Mouse (Mus musculus): ENCODE results near the gene Dok3. TPM values are rescaled to one million over a fixed set of nuclear protein-coding genes. Genes with fewer than 3 reads are reported as not detected.
A peak's percentile ranks its signal among the peaks of the same experiment; 100 is the strongest.

The Dok3 gene
- polyA plus RNA-seq, 1 experiment from 2014 or later = 1.6 TPM

- no peaks in the 10 kb centered on the region for H3K27me3 ChIP-seq (ENCODE audit: control insufficient read depth, insufficient read depth, low read length)
- DNase-seq (ENCODE audit: low spot score) (no peak), ATAC-seq (ENCODE audit: insufficient number of reproducible peaks, low FRiP score, low TSS enrichment, low read depth) (no peak)
- no peak overlapping the region for H3K4me2 ChIP-seq (ENCODE audit: low read depth, severe bottlenecking)
- 92% methylated on average over 10 of the region's 10 CpGs for WGBS
- no peak overlapping the region for H3K9ac ChIP-seq (ENCODE audit: low read length)
- H3K27ac ChIP-seq (replicated peaks; ENCODE audit: low read depth, low read length) = no peak overlapping the region
- no peak overlapping the region for H3K4me3 ChIP-seq (ENCODE audit: low read depth, low read length)
- peaks cover 35% of the 10 kb centered on the region for H3K36me3 ChIP-seq (ENCODE audit: control insufficient read depth, insufficient read depth, low read length)
- H3K9me3 ChIP-seq (ENCODE audit: control insufficient read depth, low read length) = no peaks in the 10 kb centered on the region
- H3K4me1 ChIP-seq (ENCODE audit: control insufficient read depth, insufficient read depth, low read length) = peaks cover 24% of the 10 kb centered on the region
Observed at GRCm38 (mm10) chr13:55508531-55508930, 20.6 kb downstream of the Dok3 start.

- DNase-seq (ENCODE audit: low spot score) (peak; percentile 44), ATAC-seq (ENCODE audit: insufficient number of reproducible peaks, low FRiP score, low TSS enrichment, low read depth) (no peak)
- no peak overlapping the region for H3K9ac ChIP-seq (ENCODE audit: low read length)
- H3K4me2 ChIP-seq (ENCODE audit: low read depth, severe bottlenecking) = no peak overlapping the region
- WGBS = 68% methylated on average over 11 of the region's 11 CpGs
- no peak overlapping the region for H3K27ac ChIP-seq (replicated peaks; ENCODE audit: low read depth, low read length)
- H3K27me3 ChIP-seq (ENCODE audit: control insufficient read depth, insufficient read depth, low read length) = no peaks in the 10 kb centered on the region
- H3K9me3 ChIP-seq (ENCODE audit: control insufficient read depth, low read length) = no peaks in the 10 kb centered on the region
- H3K36me3 ChIP-seq (ENCODE audit: control insufficient read depth, insufficient read depth, low read length) = peaks cover 40% of the 10 kb centered on the region
- H3K4me1 ChIP-seq (ENCODE audit: control insufficient read depth, insufficient read depth, low read length) = peaks cover 24% of the 10 kb centered on the region
- H3K4me3 ChIP-seq (ENCODE audit: low read depth, low read length) = no peak overlapping the region
Observed at GRCm38 (mm10) chr13:55507877-55508276, 21.2 kb downstream of the Dok3 start.

- H3K4me1 ChIP-seq (ENCODE audit: control insufficient read depth, insufficient read depth, low read length) = peaks cover 16% of the 10 kb centered on the region
Observed at GRCm38 (mm10) chr13:55506697-55507096, 22.4 kb downstream of the Dok3 start.

GRCm38 (mm10) chr13:55505810-55506209, 23.3 kb downstream of the Dok3 start:
- Histone ChIP-seq H3K4me3 (ENCODE audit: low read depth, low read length) (no peak overlapping the region), H3K27me3 (ENCODE audit: control insufficient read depth, insufficient read depth, low read length) (no peaks in the 10 kb centered on the region), H3K36me3 (ENCODE audit: control insufficient read depth, insufficient read depth, low read length) (peaks cover 43% of the 10 kb centered on the region), H3K9me3 (ENCODE audit: control insufficient read depth, low read length) (no peaks in the 10 kb centered on the region), H3K9ac (ENCODE audit: low read length) (no peak overlapping the region), H3K4me2 (ENCODE audit: low read depth, severe bottlenecking) (no peak overlapping the region), H3K27ac (replicated peaks; ENCODE audit: low read depth, low read length) (no peak overlapping the region), H3K4me1 (ENCODE audit: control insufficient read depth, insufficient read depth, low read length) (peaks cover 7% of the 10 kb centered on the region)
- DNase-seq (ENCODE audit: low spot score) = no peak
- WGBS = 91% methylated on average over 9 of the region's 9 CpGs
- no peak for ATAC-seq (ENCODE audit: insufficient number of reproducible peaks, low FRiP score, low TSS enrichment, low read depth)

More at GRCm38 (mm10) chr13:55506697-55507096, 22.4 kb downstream of the Dok3 start:
- Histone ChIP-seq H3K27me3 (ENCODE audit: control insufficient read depth, insufficient read depth, low read length) (no peaks in the 10 kb centered on the region), H3K4me3 (ENCODE audit: low read depth, low read length) (no peak overlapping the region), H3K9ac (ENCODE audit: low read length) (no peak overlapping the region), H3K4me2 (ENCODE audit: low read depth, severe bottlenecking) (no peak overlapping the region), H3K27ac (replicated peaks; ENCODE audit: low read depth, low read length) (no peak overlapping the region), H3K36me3 (ENCODE audit: control insufficient read depth, insufficient read depth, low read length) (peaks cover 43% of the 10 kb centered on the region), H3K9me3 (ENCODE audit: control insufficient read depth, low read length) (no peaks in the 10 kb centered on the region)
- ATAC-seq (ENCODE audit: insufficient number of reproducible peaks, low FRiP score, low TSS enrichment, low read depth) (no peak), DNase-seq (ENCODE audit: low spot score) (no peak)
- 93% methylated on average over 10 of the region's 10 CpGs for WGBS

- WGBS = 92% methylated on average over 5 of the region's 5 CpGs
- H3K27me3 ChIP-seq (ENCODE audit: control insufficient read depth, insufficient read depth, low read length) = no peaks in the 10 kb centered on the region
Observed at GRCm38 (mm10) chr13:55504390-55504789, 24.7 kb downstream of the Dok3 start.

GRCm38 (mm10) chr13:55502405-55502804, 26.7 kb downstream of the Dok3 start:
- Histone ChIP-seq H3K27ac (replicated peaks; ENCODE audit: low read depth, low read length) (no peak overlapping the region), H3K4me1 (ENCODE audit: control insufficient read depth, insufficient read depth, low read length) (no peaks in the 10 kb centered on the region), H3K4me2 (ENCODE audit: low read depth, severe bottlenecking) (no peak overlapping the region), H3K36me3 (ENCODE audit: control insufficient read depth, insufficient read depth, low read length) (peaks cover 34% of the 10 kb centered on the region), H3K4me3 (ENCODE audit: low read depth, low read length) (no peak overlapping the region), H3K27me3 (ENCODE audit: control insufficient read depth, insufficient read depth, low read length) (no peaks in the 10 kb centered on the region), H3K9me3 (ENCODE audit: control insufficient read depth, low read length) (no peaks in the 10 kb centered on the region), H3K9ac (ENCODE audit: low read length) (no peak overlapping the region)
- WGBS = 91% methylated on average over 8 of the region's 8 CpGs
- no peak for ATAC-seq (ENCODE audit: insufficient number of reproducible peaks, low FRiP score, low TSS enrichment, low read depth)
- DNase-seq (ENCODE audit: low spot score) = no peak

More at GRCm38 (mm10) chr13:55504390-55504789, 24.7 kb downstream of the Dok3 start:
- ATAC-seq (ENCODE audit: insufficient number of reproducible peaks, low FRiP score, low TSS enrichment, low read depth) (no peak), DNase-seq (ENCODE audit: low spot score) (no peak)
- Histone ChIP-seq H3K36me3 (ENCODE audit: control insufficient read depth, insufficient read depth, low read length) (peaks cover 43% of the 10 kb centered on the region), H3K9me3 (ENCODE audit: control insufficient read depth, low read length) (no peaks in the 10 kb centered on the region), H3K4me3 (ENCODE audit: low read depth, low read length) (no peak overlapping the region), H3K4me2 (ENCODE audit: low read depth, severe bottlenecking) (no peak overlapping the region), H3K27ac (replicated peaks; ENCODE audit: low read depth, low read length) (no peak overlapping the region), H3K9ac (ENCODE audit: low read length) (no peak overlapping the region), H3K4me1 (ENCODE audit: control insufficient read depth, insufficient read depth, low read length) (no peaks in the 10 kb centered on the region)

- Histone ChIP-seq H3K9me3 (ENCODE audit: control insufficient read depth, low read length) (no peaks in the 10 kb centered on the region), H3K4me1 (ENCODE audit: control insufficient read depth, insufficient read depth, low read length) (peaks cover 6% of the 10 kb centered on the region), H3K27ac (replicated peaks; ENCODE audit: low read depth, low read length) (no peak overlapping the region), H3K4me2 (ENCODE audit: low read depth, severe bottlenecking) (no peak overlapping the region), H3K27me3 (ENCODE audit: control insufficient read depth, insufficient read depth, low read length) (no peaks in the 10 kb centered on the region), H3K36me3 (ENCODE audit: control insufficient read depth, insufficient read depth, low read length) (peaks cover 26% of the 10 kb centered on the region), H3K9ac (ENCODE audit: low read length) (no peak overlapping the region), H3K4me3 (ENCODE audit: low read depth, low read length) (no peak overlapping the region)
- ATAC-seq (ENCODE audit: insufficient number of reproducible peaks, low FRiP score, low TSS enrichment, low read depth) = no peak
- no peak for DNase-seq (ENCODE audit: low spot score)
- 75% methylated on average over 10 of the region's 10 CpGs for WGBS
Observed at GRCm38 (mm10) chr13:55500575-55500974, 28.5 kb downstream of the Dok3 start.

DNA sequence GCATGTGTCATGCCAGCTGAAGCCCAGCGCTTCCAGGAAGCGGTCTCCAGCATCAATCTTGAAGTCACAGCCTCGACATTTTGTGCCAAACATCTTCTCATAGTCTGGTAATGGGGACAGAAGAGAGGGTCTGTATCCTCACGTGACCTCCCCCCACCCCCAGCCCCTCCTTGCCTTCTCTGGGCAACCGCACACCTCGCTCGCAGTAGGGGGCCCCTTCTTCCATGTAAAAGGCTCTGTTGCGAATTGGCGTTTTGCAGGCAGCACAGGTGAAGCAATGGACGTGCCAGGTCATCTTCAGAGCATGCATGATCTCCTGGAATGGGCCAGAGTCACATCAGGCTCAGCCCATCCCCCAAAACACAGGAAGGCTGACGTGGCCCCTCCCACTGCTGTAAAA, 30.2 kb downstream of the Dok3 start:
- Histone ChIP-seq H3K4me2 (ENCODE audit: low read depth, severe bottlenecking) (no peak overlapping the region), H3K36me3 (ENCODE audit: control insufficient read depth, insufficient read depth, low read length) (peaks cover 13% of the 10 kb centered on the region), H3K4me3 (ENCODE audit: low read depth, low read length) (no peak overlapping the region), H3K9me3 (ENCODE audit: control insufficient read depth, low read length) (no peaks in the 10 kb centered on the region), H3K27ac (replicated peaks; ENCODE audit: low read depth, low read length) (no peak overlapping the region), H3K27me3 (ENCODE audit: control insufficient read depth, insufficient read depth, low read length) (no peaks in the 10 kb centered on the region), H3K4me1 (ENCODE audit: control insufficient read depth, insufficient read depth, low read length) (peaks cover 8% of the 10 kb centered on the region), H3K9ac (ENCODE audit: low read length) (no peak overlapping the region)
- WGBS = 63% methylated on average over 11 of the region's 11 CpGs
- no peak for DNase-seq (ENCODE audit: low spot score)
- no peak for ATAC-seq (ENCODE audit: insufficient number of reproducible peaks, low FRiP score, low TSS enrichment, low read depth)

GRCm38 (mm10) chr13:55496661-55497060, 32.4 kb downstream of the Dok3 start:
- Histone ChIP-seq H3K27ac (replicated peaks; ENCODE audit: low read depth, low read length) (no peak overlapping the region), H3K36me3 (ENCODE audit: control insufficient read depth, insufficient read depth, low read length) (peaks cover 3% of the 10 kb centered on the region; the same call in 1 of the 2 replicates), H3K4me2 (ENCODE audit: low read depth, severe bottlenecking) (no peak overlapping the region), H3K4me3 (ENCODE audit: low read depth, low read length) (no peak overlapping the region), H3K9me3 (ENCODE audit: control insufficient read depth, low read length) (no peaks in the 10 kb centered on the region), H3K4me1 (ENCODE audit: control insufficient read depth, insufficient read depth, low read length) (peaks cover 8% of the 10 kb centered on the region), H3K27me3 (ENCODE audit: control insufficient read depth, insufficient read depth, low read length) (no peaks in the 10 kb centered on the region), H3K9ac (ENCODE audit: low read length) (no peak overlapping the region)
- 90% methylated on average over 6 of the region's 6 CpGs for WGBS
- ATAC-seq (ENCODE audit: insufficient number of reproducible peaks, low FRiP score, low TSS enrichment, low read depth) (no peak), DNase-seq (ENCODE audit: low spot score) (no peak)
